Mouse (Mus musculus) testis, adult 2 months (tissue): ENCODE results near the gene Cacnb2. TPM values are rescaled to one million over a fixed set of nuclear protein-coding genes. Genes with fewer than 3 reads are reported as not detected.

ENCODE experiments used
- H3K27ac ChIP-seq: fragments of 200-500 bp; 2 replicates; pipeline ENCODE4 v1.5.1; 2012; ENCODE audit warnings: low read depth, low read length; ENCODE audit not compliant: control insufficient read depth, insufficient read depth
- H3K27me3 ChIP-seq: fragments of 200-500 bp; 2 replicates; pipeline ENCODE4 v1.6.1; 2012; ENCODE audit warnings: mild to moderate bottlenecking, low read length, moderate library complexity; ENCODE audit not compliant: control insufficient read depth, insufficient read depth
- H3K36me3 ChIP-seq: fragments of 200-500 bp; 2 replicates; pipeline ENCODE4 v1.6.1; 2012; ENCODE audit warnings: mild to moderate bottlenecking, low read length; ENCODE audit not compliant: control insufficient read depth, insufficient read depth
- H3K4me1 ChIP-seq: fragments of 200-500 bp; 2 replicates; pipeline ENCODE4 v1.6.1; 2012; ENCODE audit warnings: low read length; ENCODE audit not compliant: control insufficient read depth, insufficient read depth
- H3K4me3 ChIP-seq: fragments of 200-500 bp; 2 replicates; pipeline ENCODE4 v1.5.1; 2012; ENCODE audit warnings: low read depth, mild to moderate bottlenecking, low read length, moderate library complexity, mixed read lengths; ENCODE audit not compliant: control insufficient read depth
- CTCF ChIP-seq: fragments of 200-500 bp; IDR thresholded peaks from 2 replicates; pipeline ENCODE4 v1.5.1; 2012; ENCODE audit warnings: low read depth, mild to moderate bottlenecking, inconsistent platforms, low read length, moderate library complexity; ENCODE audit not compliant: control insufficient read depth, insufficient read depth, insufficient replicate concordance
- POLR2A ChIP-seq: fragments of 200-500 bp; IDR thresholded peaks from 2 replicates; pipeline ENCODE4 v1.6.1; 2012; ENCODE audit warnings: low read depth, mild to moderate bottlenecking, inconsistent platforms, low read length, moderate library complexity; ENCODE audit not compliant: control insufficient read depth
- polyA plus RNA-seq: library from polyadenylated mRNA; depleted of rRNA; stranded (reverse); fragments of >200 nt; gene quantifications from 2 replicates; pipeline ENCODE4 v1.2.3, GENCODE M21; 2012

Cacnb2 gene
- polyA plus RNA-seq, 1 experiment: 0.52 TPM

GRCm38 (mm10) chr2:14657205-14657844, 54.4 kb downstream of the Cacnb2 start:
- H3K36me3 ChIP-seq: no peaks in the 10 kb centered on the region
- TF ChIP-seq CTCF (no peak), POLR2A (no peak)
- no peak overlapping the region for H3K27ac ChIP-seq
- no peaks in the 10 kb centered on the region for H3K4me1 ChIP-seq
- H3K27me3 ChIP-seq: no peaks in the 10 kb centered on the region
- no peak overlapping the region for H3K4me3 ChIP-seq

- H3K4me3 ChIP-seq: no peak overlapping the region
- TF ChIP-seq CTCF (no peak), POLR2A (no peak)
- H3K27me3 ChIP-seq: no peaks in the 10 kb centered on the region
- H3K4me1 ChIP-seq: no peaks in the 10 kb centered on the region
- H3K27ac ChIP-seq: no peak overlapping the region
- no peaks in the 10 kb centered on the region for H3K36me3 ChIP-seq
Observed at GRCm38 (mm10) chr2:14665213-14665612, 62.3 kb downstream of the Cacnb2 start.

GRCm38 (mm10) chr2:14672117-14672516, 69.2 kb downstream of the Cacnb2 start:
- Histone ChIP-seq H3K4me3 (no peak overlapping the region), H3K4me1 (no peaks in the 10 kb centered on the region), H3K36me3 (no peaks in the 10 kb centered on the region), H3K27ac (no peak overlapping the region), H3K27me3 (no peaks in the 10 kb centered on the region)
- no peak for TF ChIP-seq POLR2A
- TF ChIP-seq CTCF: no peak

GRCm38 (mm10) chr2:14676885-14677516, 74.1 kb downstream of the Cacnb2 start:
- no peaks in the 10 kb centered on the region for H3K4me1 ChIP-seq
- H3K27me3 ChIP-seq: no peaks in the 10 kb centered on the region
- TF ChIP-seq POLR2A: no peak
- no peak overlapping the region for H3K4me3 ChIP-seq
- H3K36me3 ChIP-seq: no peaks in the 10 kb centered on the region
- no peak overlapping the region for H3K27ac ChIP-seq

- H3K27me3 ChIP-seq: no peaks in the 10 kb centered on the region
- H3K36me3 ChIP-seq: no peaks in the 10 kb centered on the region
- H3K27ac ChIP-seq: no peak overlapping the region
- no peaks in the 10 kb centered on the region for H3K4me1 ChIP-seq
- no peak overlapping the region for H3K4me3 ChIP-seq
- TF ChIP-seq CTCF (no peak), POLR2A (no peak)
Observed at GRCm38 (mm10) chr2:14684231-14684630, 81.3 kb downstream of the Cacnb2 start.

GRCm38 (mm10) chr2:14702973-14703645, 100.2 kb downstream of the Cacnb2 start:
- TF ChIP-seq CTCF: no peak
- TF ChIP-seq POLR2A: no peak
- H3K27ac ChIP-seq: no peak overlapping the region
- H3K36me3 ChIP-seq: no peaks in the 10 kb centered on the region
- H3K27me3 ChIP-seq: no peaks in the 10 kb centered on the region
- H3K4me3 ChIP-seq: no peak overlapping the region
- no peaks in the 10 kb centered on the region for H3K4me1 ChIP-seq

GRCm38 (mm10) chr2:14703676-14704075, 100.8 kb downstream of the Cacnb2 start:
- Histone ChIP-seq H3K4me3 (no peak overlapping the region), H3K4me1 (no peaks in the 10 kb centered on the region), H3K36me3 (no peaks in the 10 kb centered on the region), H3K27me3 (no peaks in the 10 kb centered on the region), H3K27ac (no peak overlapping the region)
- TF ChIP-seq POLR2A (no peak), CTCF (no peak)
